Mouse (Mus musculus): ENCODE measurements around the gene Fcf1.

The Fcf1 gene

GRCm38 (mm10) chr12:84970428-84971096 is at the start of gene Fcf1, which contains the start of gene Arel1:
Gene Fcf1, plus strand, starts transcription at chr12:84970897.
Gene Arel1, minus strand, starts transcription at chr12:84970900.
- DNase-seq (ENCODE audit: low read depth, low spot score): peak; percentile 85

GRCm38 (mm10) chr12:84921881-84922419 is 48.7 kb upstream of the Fcf1 start:
- DNase-seq (ENCODE audit: low read depth, low spot score): no peak

- DNase-seq (ENCODE audit: low read depth, low spot score): no peak
Measured at GRCm38 (mm10) chr12:84924324-84924723, 46.4 kb upstream of the Fcf1 start.

GRCm38 (mm10) chr12:84926542-84926941 is 44.2 kb upstream of the Fcf1 start:
- no peak for DNase-seq (ENCODE audit: low read depth, low spot score)

GRCm38 (mm10) chr12:84932210-84932609 is 38.5 kb upstream of the Fcf1 start:
- DNase-seq (ENCODE audit: low read depth, low spot score): no peak

GRCm38 (mm10) chr12:84935343-84935742 is 35.4 kb upstream of the Fcf1 start:
- DNase-seq (ENCODE audit: low read depth, low spot score): no peak

GRCm38 (mm10) chr12:84939117-84939516 is 31.6 kb upstream of the Fcf1 start:
- no peak for DNase-seq (ENCODE audit: low read depth, low spot score)

GRCm38 (mm10) chr12:84940343-84940742 is 30.4 kb upstream of the Fcf1 start:
- DNase-seq (ENCODE audit: low read depth, low spot score): no peak

GRCm38 (mm10) chr12:84941717-84942116 is 29.0 kb upstream of the Fcf1 start:
- DNase-seq (ENCODE audit: low read depth, low spot score): no peak

- DNase-seq (ENCODE audit: low read depth, low spot score): no peak
Measured at GRCm38 (mm10) chr12:84943006-84943952, 27.4 kb upstream of the Fcf1 start.

GRCm38 (mm10) chr12:84944150-84944812 is 26.4 kb upstream of the Fcf1 start:
- DNase-seq (ENCODE audit: low read depth, low spot score): no peak

- no peak for DNase-seq (ENCODE audit: low read depth, low spot score)
Measured at GRCm38 (mm10) chr12:84944813-84945553, 25.7 kb upstream of the Fcf1 start.

GRCm38 (mm10) chr12:84947894-84948583 is 22.7 kb upstream of the Fcf1 start:
- DNase-seq (ENCODE audit: low read depth, low spot score): no peak

GRCm38 (mm10) chr12:84948584-84949285 is 22.0 kb upstream of the Fcf1 start:
- no peak for DNase-seq (ENCODE audit: low read depth, low spot score)

GRCm38 (mm10) chr12:84950763-84951162 is 19.9 kb upstream of the Fcf1 start:
- DNase-seq (ENCODE audit: low read depth, low spot score): no peak

- DNase-seq (ENCODE audit: low read depth, low spot score): no peak
Measured at GRCm38 (mm10) chr12:84951531-84951930, 19.2 kb upstream of the Fcf1 start.

- DNase-seq (ENCODE audit: low read depth, low spot score): no peak
Measured at GRCm38 (mm10) chr12:84952351-84952750, 18.3 kb upstream of the Fcf1 start.

- no peak for DNase-seq (ENCODE audit: low read depth, low spot score)
Measured at GRCm38 (mm10) chr12:84956317-84956716, 14.4 kb upstream of the Fcf1 start.

GRCm38 (mm10) chr12:84958794-84959356 is 11.8 kb upstream of the Fcf1 start:
- no peak for DNase-seq (ENCODE audit: low read depth, low spot score)

- no peak for DNase-seq (ENCODE audit: low read depth, low spot score)
Measured at GRCm38 (mm10) chr12:84962606-84963005, 8.1 kb upstream of the Fcf1 start.
